Mouse (Mus musculus): Measurements from ENCODE around the gene Padi4.

DNA sequence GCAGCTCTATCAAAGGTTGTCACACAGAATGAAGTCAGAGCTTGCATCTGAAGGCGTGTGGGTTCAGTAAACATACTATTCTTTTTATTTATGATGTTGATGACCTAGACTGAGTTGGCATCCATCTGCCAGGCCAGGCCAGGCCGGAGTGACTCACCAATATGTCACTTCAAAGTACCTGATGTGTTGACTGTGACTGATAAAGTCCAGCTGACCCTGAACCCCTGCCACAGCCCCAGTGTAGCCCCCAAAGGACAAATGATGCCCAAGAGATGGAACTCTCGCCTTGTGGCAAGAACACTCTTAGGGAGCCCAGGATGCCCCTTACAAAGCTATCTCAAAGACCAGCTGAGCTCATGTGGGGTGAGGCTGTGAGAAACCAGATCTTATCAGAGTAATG, 18.2 kb downstream of the Padi4 start:
- TF ChIP-seq CTCF (IDR thresholded peaks at IDR 0.05; ENCODE audit: control insufficient read depth, insufficient read depth, insufficient replicate concordance, low read depth, low read length) (no peak), POLR2A (IDR thresholded peaks at IDR 0.05; ENCODE audit: control insufficient read depth, low read depth, low read length) (no peak)

Data from testis, adult 2 months (tissue).